Mouse (Mus musculus) erythroblast, embryonic 14.5 days (primary cell): Measurements from ENCODE around the gene Zfp422.

Experiments used
- GATA1 ChIP-seq: IDR thresholded peaks from 2 replicates; pipeline ENCODE4 v1.6.1; 2012; ENCODE audit warnings: low read length, inconsistent platforms, mixed read lengths
- TAL1 ChIP-seq: IDR thresholded peaks from 3 replicates; pipeline ENCODE4 v1.6.1; 2012; ENCODE audit warnings: low read length, inconsistent platforms, mixed read lengths

- TF ChIP-seq TAL1 = no peak
- no peak for TF ChIP-seq GATA1
Observed at GRCm38 (mm10) chr6:116674283-116674886, 45.6 kb upstream of the Zfp422 start.
